Mouse (Mus musculus) neural tube, embryonic 11.5 days (tissue): Measurements from ENCODE around the gene Reep3. TPM values are rescaled to one million over a fixed set of nuclear protein-coding genes. Genes with fewer than 3 reads are reported as not detected.

ENCODE experiments used
- ATAC-seq: fragments of 200-750 bp; cut with Nextera tagmentation; 2 replicates; pipeline ENCODE4 v1.8.0; 2017; ENCODE audit warnings: moderate number of reproducible peaks, mild to moderate bottlenecking, moderate TSS enrichment, moderate library complexity; ENCODE audit not compliant: insufficient read depth, low FRiP score, low TSS enrichment
- DNase-seq: peaks from one replicate; pipeline ENCODE4 v3.0.0-alpha.2; 2015; ENCODE audit warnings: low spot score
- H3K27ac ChIP-seq: fragments of 300-500 bp; sonication (generic); 2 replicates; pipeline ENCODE4 v1.5.1; 2014; ENCODE audit warnings: low read depth, mild to moderate bottlenecking, low read length
- H3K27me3 ChIP-seq: fragments of 300-500 bp; sonication (generic); 2 replicates; pipeline ENCODE4 v1.6.1; 2014; ENCODE audit warnings: mild to moderate bottlenecking, low read length, mixed read lengths; ENCODE audit not compliant: control insufficient read depth, insufficient read depth
- H3K36me3 ChIP-seq: fragments of 300-500 bp; sonication (generic); 2 replicates; pipeline ENCODE4 v1.6.1; 2014; ENCODE audit warnings: mild to moderate bottlenecking, low read length, moderate library complexity, mixed read lengths; ENCODE audit not compliant: control insufficient read depth, insufficient read depth
- H3K4me1 ChIP-seq: fragments of 300-500 bp; sonication (generic); 2 replicates; pipeline ENCODE4 v1.6.1; 2014; ENCODE audit warnings: low read length, mixed read lengths; ENCODE audit not compliant: control insufficient read depth, insufficient read depth
- H3K4me2 ChIP-seq: fragments of 300-500 bp; sonication (generic); 2 replicates; pipeline ENCODE4 v1.6.1; 2014; ENCODE audit warnings: low read depth, mild to moderate bottlenecking, moderate library complexity
- H3K4me3 ChIP-seq: fragments of 300-500 bp; sonication (generic); 2 replicates; pipeline ENCODE4 v1.5.1; 2014; ENCODE audit warnings: low read depth, low read length
- H3K9ac ChIP-seq: fragments of 300-500 bp; sonication (generic); 2 replicates; pipeline ENCODE4 v1.6.1; 2014; ENCODE audit warnings: mild to moderate bottlenecking, low read length
- H3K9me3 ChIP-seq: fragments of 300-500 bp; sonication (generic); 2 replicates; pipeline ENCODE4 v1.6.1; 2016; ENCODE audit warnings: low read length; ENCODE audit not compliant: control insufficient read depth
- WGBS: fragments of 180-500 bp; shearing (Covaris S2); extraction: QIAGEN DNeasy Blood & Tissue Kit; methylation state at CpG from one replicate; pipeline ENCODE4 v1.1.7; 2014; 5-methylcytosine and 5-hydroxymethylcytosine counted together
- polyA plus RNA-seq: library from polyadenylated mRNA; unstranded; fragments of >200 nt; fragmentation: Nextera tagmentation; extraction: Ambion mirVana; gene quantifications from 2 replicates; pipeline ENCODE4 v1.2.1, GENCODE M21; 2014

Reep3 gene
- polyA plus RNA-seq, 1 experiment from 2014 or later, result 40.6 TPM

DNA sequence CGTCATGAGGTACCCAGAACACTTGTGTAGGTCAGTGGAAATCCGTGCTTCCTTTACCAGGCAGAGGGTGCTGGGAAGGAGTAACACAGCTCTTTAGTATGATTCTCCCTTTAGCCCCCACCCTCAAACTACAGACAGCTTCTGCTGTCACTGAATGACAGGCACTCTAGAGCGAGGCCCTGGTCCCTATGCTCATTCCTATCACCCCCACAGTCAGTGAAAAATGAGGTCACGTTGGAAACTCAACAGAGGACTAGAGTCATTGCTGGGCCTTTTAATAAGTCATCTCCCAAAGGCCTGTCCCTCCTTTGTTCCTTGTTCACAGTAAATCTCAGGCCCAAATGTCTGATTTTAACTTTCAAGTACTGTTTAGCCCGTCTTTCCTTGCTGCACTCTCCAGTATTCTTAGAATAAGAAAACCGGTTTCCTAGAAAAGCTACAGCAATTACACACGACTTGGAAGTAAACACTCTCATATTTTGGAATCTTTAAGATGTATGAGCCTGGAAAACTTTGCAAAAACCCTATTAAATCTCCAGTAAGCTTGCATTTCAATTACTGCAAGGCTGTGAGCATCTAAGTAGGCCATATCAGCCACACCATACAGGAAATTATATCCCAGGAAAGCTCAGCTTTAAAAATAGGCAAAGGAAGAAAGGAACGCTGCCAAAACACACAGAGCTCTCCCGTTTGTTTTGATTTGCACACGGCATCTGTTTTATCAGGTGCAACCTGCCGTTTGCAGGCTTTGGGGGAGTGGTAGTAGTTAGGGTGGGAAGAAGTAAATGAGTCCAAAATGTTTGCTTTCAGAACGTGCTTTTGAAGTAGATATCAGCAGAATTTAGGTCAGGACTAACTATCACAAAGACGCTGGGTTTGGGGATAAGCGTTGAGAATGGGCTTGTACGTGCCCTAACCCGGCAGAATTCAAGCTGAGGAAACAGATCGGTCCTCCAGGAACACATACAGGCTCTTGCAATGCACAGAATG is 40.6 kb downstream of the Reep3 start:
- 56% methylated on average over 17 of the region's 17 CpGs for WGBS
- H3K4me2 ChIP-seq, result no peak overlapping the region
- ATAC-seq (no peak), DNase-seq (no peak)
- H3K36me3 ChIP-seq, result no peaks in the 10 kb centered on the region; the same call in 1 of the 2 replicates
- no peak overlapping the region for H3K27ac ChIP-seq
- H3K9me3 ChIP-seq, result no peaks in the 10 kb centered on the region
- no peak overlapping the region for H3K9ac ChIP-seq
- no peak overlapping the region for H3K4me3 ChIP-seq
- H3K4me1 ChIP-seq, result peaks cover 5% of the 10 kb centered on the region; the same call in 1 of the 2 replicates
- no peaks in the 10 kb centered on the region for H3K27me3 ChIP-seq

DNA sequence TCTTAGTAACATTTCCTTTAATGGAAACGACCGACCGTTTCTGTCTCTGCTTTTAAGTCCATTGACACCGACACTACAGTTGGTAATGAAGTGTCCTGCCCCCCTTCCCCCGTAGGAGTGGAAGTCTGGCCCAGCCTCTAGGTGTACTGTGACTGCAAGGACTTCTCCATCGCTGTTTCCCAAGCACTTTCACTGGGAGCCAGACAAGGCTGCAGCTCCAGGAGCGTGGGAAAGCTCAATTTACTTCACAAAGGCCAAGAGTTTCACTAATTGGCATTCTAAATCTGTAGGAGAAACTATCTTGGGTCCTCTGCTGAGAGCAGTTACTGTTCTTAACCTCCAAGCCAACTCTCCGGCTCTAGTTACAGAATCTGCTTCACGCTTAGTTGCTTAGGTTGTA is 43.3 kb downstream of the Reep3 start:
- H3K4me1 ChIP-seq, result 0 out of 2 replicates have a peak, but pooled peaks cover 5% of the 10 kb centered on the region
- H3K36me3 ChIP-seq, result no peaks in the 10 kb centered on the region; the same call in 1 of the 2 replicates
- peak overlapping the region; percentile 37; the same call in 1 of the 2 replicates for H3K27ac ChIP-seq
- WGBS, result 29% methylated on average over 9 of the region's 9 CpGs
- DNase-seq (no peak), ATAC-seq (0 out of 2 replicates have a peak, but pooled peaks have one; percentile 16)
- no peak overlapping the region for H3K9ac ChIP-seq
- no peaks in the 10 kb centered on the region for H3K9me3 ChIP-seq
- no peaks in the 10 kb centered on the region for H3K27me3 ChIP-seq
- no peak overlapping the region for H3K4me2 ChIP-seq
- H3K4me3 ChIP-seq, result no peak overlapping the region

GRCm38 (mm10) chr10:67052429-67052828 is 44.3 kb downstream of the Reep3 start:
- no peaks in the 10 kb centered on the region for H3K9me3 ChIP-seq
- ATAC-seq (no peak), DNase-seq (no peak)
- H3K27ac ChIP-seq, result no peak overlapping the region
- H3K9ac ChIP-seq, result no peak overlapping the region
- H3K36me3 ChIP-seq, result no peaks in the 10 kb centered on the region
- H3K4me1 ChIP-seq, result 0 out of 2 replicates have a peak, but pooled peaks cover 5% of the 10 kb centered on the region
- no peaks in the 10 kb centered on the region for H3K27me3 ChIP-seq
- 79% methylated on average over 9 of the region's 9 CpGs for WGBS
- no peak overlapping the region for H3K4me2 ChIP-seq
- H3K4me3 ChIP-seq, result no peak overlapping the region

DNA sequence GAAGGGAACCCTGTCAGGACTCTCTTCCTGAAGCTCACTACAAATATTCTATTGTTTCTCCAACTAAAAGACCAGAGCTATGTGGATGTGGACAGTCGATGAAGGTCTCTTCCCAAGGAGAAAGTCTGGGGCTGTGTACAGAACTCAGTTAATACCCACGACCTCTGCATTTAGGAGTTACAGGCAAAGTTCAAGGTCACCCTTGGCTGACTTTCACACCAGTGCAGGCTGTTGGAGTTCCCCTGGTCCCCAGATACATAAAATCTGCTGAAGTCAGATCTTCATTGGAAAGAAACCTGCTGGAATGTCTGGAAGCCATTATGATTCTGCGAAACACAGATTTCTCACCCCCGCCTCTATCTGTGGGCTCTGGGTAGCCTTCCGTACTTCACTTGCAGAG is 45.3 kb downstream of the Reep3 start:
- no peak overlapping the region for H3K4me2 ChIP-seq
- no peak for DNase-seq
- no peak overlapping the region for H3K27ac ChIP-seq
- no peak overlapping the region for H3K9ac ChIP-seq
- no peaks in the 10 kb centered on the region for H3K36me3 ChIP-seq
- H3K27me3 ChIP-seq, result no peaks in the 10 kb centered on the region
- H3K9me3 ChIP-seq, result no peaks in the 10 kb centered on the region
- no peak overlapping the region for H3K4me3 ChIP-seq
- WGBS, result 64% methylated on average over 5 of the region's 5 CpGs
- 0 out of 2 replicates have a peak, but pooled peaks cover 5% of the 10 kb centered on the region for H3K4me1 ChIP-seq
- ATAC-seq, result no peak

DNA sequence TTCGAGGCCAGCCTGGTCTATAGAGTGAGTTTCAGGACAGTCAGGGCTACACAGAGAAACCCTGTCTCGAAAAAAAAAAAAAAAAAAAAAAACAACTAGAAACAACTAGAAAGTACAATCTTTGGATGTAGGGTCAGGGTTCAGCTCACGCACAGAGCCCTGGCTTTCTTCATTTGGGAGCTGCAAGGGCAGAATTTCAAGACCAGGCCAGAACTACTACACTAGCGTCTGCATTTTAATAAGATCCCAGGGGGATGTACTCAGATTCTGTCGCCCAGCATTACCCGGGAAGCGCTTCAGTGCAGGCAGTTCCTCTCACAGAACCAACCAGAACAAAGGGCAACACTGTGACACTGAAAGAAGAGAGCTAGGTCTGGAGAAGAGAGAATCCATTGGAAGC is 46.0 kb downstream of the Reep3 start:
- Histone ChIP-seq H3K27me3 (no peaks in the 10 kb centered on the region), H3K4me3 (no peak overlapping the region), H3K27ac (no peak overlapping the region), H3K9me3 (no peaks in the 10 kb centered on the region), H3K9ac (no peak overlapping the region), H3K36me3 (no peaks in the 10 kb centered on the region), H3K4me1 (0 out of 2 replicates have a peak, but pooled peaks cover 3% of the 10 kb centered on the region), H3K4me2 (no peak overlapping the region)
- ATAC-seq, result no peak
- WGBS, result 80% methylated on average over 6 of the region's 7 CpGs
- no peak for DNase-seq

GRCm38 (mm10) chr10:67049621-67050020 is 47.1 kb downstream of the Reep3 start:
- WGBS, result 91% methylated on average over 7 of the region's 7 CpGs
- H3K4me2 ChIP-seq, result no peak overlapping the region
- H3K27ac ChIP-seq, result no peak overlapping the region
- no peaks in the 10 kb centered on the region for H3K27me3 ChIP-seq
- no peak overlapping the region for H3K4me3 ChIP-seq
- no peaks in the 10 kb centered on the region for H3K36me3 ChIP-seq
- no peaks in the 10 kb centered on the region for H3K9me3 ChIP-seq
- DNase-seq (no peak), ATAC-seq (no peak)
- H3K9ac ChIP-seq, result no peak overlapping the region
- peaks cover 3% of the 10 kb centered on the region; the same call in 1 of the 2 replicates for H3K4me1 ChIP-seq

DNA sequence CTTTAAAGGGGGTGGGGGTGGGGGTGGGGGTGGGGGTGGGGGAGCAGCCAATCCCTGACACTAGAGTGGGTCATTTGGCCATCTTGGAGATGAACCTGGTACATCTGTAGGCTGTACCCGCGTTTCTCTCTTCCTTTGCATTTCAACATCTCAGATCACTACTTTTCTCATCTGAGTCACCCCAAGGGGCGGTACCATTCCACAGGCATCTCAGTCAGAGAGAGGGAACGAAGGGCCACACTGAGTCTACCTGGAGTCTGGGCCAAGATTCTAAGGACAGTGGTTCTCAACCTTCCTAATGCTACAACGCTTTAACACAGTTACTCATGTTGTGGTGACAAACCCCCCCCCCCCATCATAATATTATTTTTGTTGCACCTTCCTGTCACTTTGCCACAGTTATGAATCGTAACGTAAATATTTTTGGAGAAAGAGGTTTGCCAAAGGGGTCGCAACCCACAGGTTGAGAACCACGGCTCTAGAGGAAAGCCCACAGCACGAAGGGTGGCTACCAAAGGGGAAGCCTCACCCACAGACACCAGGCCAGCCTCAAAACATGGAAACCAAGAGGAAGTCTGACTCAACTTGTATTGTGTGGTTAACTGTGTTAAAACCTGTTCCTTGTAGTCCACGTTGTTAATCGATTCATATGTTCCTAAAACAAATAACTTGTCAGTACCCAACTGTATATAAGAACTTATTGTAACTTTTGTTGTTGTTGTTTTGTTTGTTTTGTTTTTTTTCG is 47.7 kb downstream of the Reep3 start:
- H3K27me3 ChIP-seq, result no peaks in the 10 kb centered on the region
- ATAC-seq (no peak), DNase-seq (no peak)
- no peak overlapping the region for H3K27ac ChIP-seq
- H3K4me3 ChIP-seq, result no peak overlapping the region
- H3K36me3 ChIP-seq, result no peaks in the 10 kb centered on the region
- no peak overlapping the region for H3K4me2 ChIP-seq
- peaks cover 3% of the 10 kb centered on the region; the same call in 1 of the 2 replicates for H3K4me1 ChIP-seq
- no peaks in the 10 kb centered on the region for H3K9me3 ChIP-seq
- WGBS, result 92% methylated on average over 13 of the region's 13 CpGs
- H3K9ac ChIP-seq, result no peak overlapping the region

DNA sequence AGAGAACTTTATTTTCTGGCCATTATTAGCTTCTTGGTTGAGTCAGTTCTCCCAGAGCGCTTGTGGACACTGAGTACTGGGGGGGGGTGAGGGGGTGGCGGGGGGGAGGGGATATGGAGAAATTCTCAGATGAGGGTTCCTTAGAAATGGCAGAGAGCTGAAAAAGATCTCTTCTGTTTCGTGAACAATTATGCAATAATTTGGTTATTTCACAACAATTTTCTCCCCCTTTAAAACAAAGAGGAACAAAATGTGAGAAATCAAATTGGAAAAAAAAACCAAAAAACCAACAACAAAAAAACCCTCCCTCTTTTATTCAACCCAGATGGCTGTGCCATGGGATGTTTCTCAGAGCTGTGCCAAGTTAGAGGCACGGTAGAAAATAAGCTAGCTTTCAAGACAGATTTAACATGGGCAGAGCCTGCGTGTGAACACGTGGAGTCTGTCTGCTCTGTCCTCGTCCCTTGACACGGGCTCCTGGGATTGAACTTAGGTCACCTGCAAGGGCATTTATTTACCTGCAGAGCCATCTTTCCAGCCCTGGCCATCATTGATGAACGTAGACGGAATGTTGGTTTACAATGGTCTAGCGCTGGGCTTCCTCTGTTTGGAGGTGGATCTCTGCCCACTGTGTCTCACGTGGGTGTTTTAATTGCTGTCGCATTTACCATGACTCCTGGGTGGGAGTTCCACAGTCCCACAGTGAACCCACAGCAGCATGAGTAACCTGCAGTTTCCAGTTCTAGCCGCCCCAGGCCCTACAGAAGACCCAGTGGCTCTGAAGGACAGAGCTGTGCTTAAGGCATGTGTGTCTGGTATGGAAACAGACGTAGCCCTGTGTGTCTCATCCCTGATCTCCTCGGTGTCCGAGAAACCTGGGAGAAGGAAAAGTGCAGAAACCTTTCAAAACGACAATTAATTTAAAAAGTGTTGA is 48.8 kb downstream of the Reep3 start:
- Histone ChIP-seq H3K27me3 (no peaks in the 10 kb centered on the region), H3K36me3 (no peaks in the 10 kb centered on the region), H3K9me3 (no peaks in the 10 kb centered on the region), H3K27ac (no peak overlapping the region), H3K4me1 (peaks cover 3% of the 10 kb centered on the region; the same call in 1 of the 2 replicates), H3K9ac (no peak overlapping the region), H3K4me3 (no peak overlapping the region), H3K4me2 (no peak overlapping the region)
- no peak for DNase-seq
- WGBS, result 88% methylated on average over 18 of the region's 18 CpGs
- ATAC-seq, result no peak
